Mouse (Mus musculus) MEL (cell line): ENCODE measurements at regions not wholly inside any gene's neighbourhood (a gene's known extent, or its start where the extent isn't known, plus 50 kb on each side); places are given as distances from the start of the nearest gene placed in this dataset.

ENCODE experiments used
- DNase-seq: peaks from one replicate; pipeline ENCODE4 v3.0.0; 2011; ENCODE audit warnings: low read depth, low spot score
- H3K27ac ChIP-seq: 2 replicates; pipeline ENCODE4 v1.5.1; 2012; ENCODE audit warnings: low read depth, mild to moderate bottlenecking, control low read depth, low read length, moderate library complexity; ENCODE audit not compliant: control insufficient read depth
- H3K27me3 ChIP-seq, 2 experiments: fragments of 150-350 bp in 1 of 2; sonication (generic) in 1 of 2; 2 replicates each; pipeline ENCODE4 v1.6.1; 2012; ENCODE audit warnings: low read length in 2 of 2, mild to moderate bottlenecking in 2 of 2, improper control_type of control experiment in 1 of 2, moderate library complexity in 1 of 2; ENCODE audit not compliant: insufficient read depth in 2 of 2, control insufficient read depth in 1 of 2
- H3K36me3 ChIP-seq, 2 experiments: 2 replicates each; pipeline ENCODE4 v1.6.1; 2012 to 2014; ENCODE audit warnings: low read length in 2 of 2, improper control_type of control experiment in 1 of 2, inconsistent platforms in 1 of 2, mild to moderate bottlenecking in 1 of 2; ENCODE audit not compliant: insufficient read depth in 2 of 2, control insufficient read depth in 1 of 2
- H3K4me1 ChIP-seq, 2 experiments: fragments of 150-350 bp in 1 of 2; sonication (generic) in 1 of 2; 2 replicates each; pipeline ENCODE4 v1.6.1; 2012; ENCODE audit warnings: low read length in 2 of 2, improper control_type of control experiment in 1 of 2, mild to moderate bottlenecking in 1 of 2; ENCODE audit not compliant: insufficient read depth in 2 of 2, control insufficient read depth in 1 of 2
- H3K4me3 ChIP-seq, 2 experiments: fragments of 150-350 bp in 1 of 2; sonication (generic) in 1 of 2; 2 replicates each; pipeline ENCODE4 v1.5.1; 2012; ENCODE audit warnings: low read depth in 2 of 2, low read length in 2 of 2, mild to moderate bottlenecking in 2 of 2, moderate library complexity in 2 of 2, control low read depth in 1 of 2, improper control_type of control experiment in 1 of 2; ENCODE audit not compliant: control insufficient read depth in 1 of 2, insufficient read depth in 1 of 2
- H3K79me2 ChIP-seq: 2 replicates; pipeline ENCODE4 v1.6.1; 2012; ENCODE audit warnings: mild to moderate bottlenecking, low read length, moderate library complexity; ENCODE audit not compliant: control insufficient read depth, poor library complexity, insufficient read depth
- H3K9ac ChIP-seq: 2 replicates; pipeline ENCODE4 v1.6.1; 2012; ENCODE audit warnings: low read depth, mild to moderate bottlenecking, control low read depth, low read length, moderate library complexity; ENCODE audit not compliant: control insufficient read depth, poor library complexity, severe bottlenecking
- H3K9me3 ChIP-seq: fragments of 150-350 bp; sonication (generic); replicated peaks from 2 replicates; pipeline ENCODE4 v1.6.1; 2012; ENCODE audit warnings: mild to moderate bottlenecking, low read length, improper control_type of control experiment, moderate library complexity; ENCODE audit not compliant: insufficient read depth
- EP300 ChIP-seq, 2 experiments: IDR thresholded peaks; 2 replicates each; pipeline ENCODE4 v1.6.1; 2011; ENCODE audit warnings: improper control_type of control experiment in 2 of 2, low read length in 2 of 2, low read depth in 1 of 2, mild to moderate bottlenecking in 1 of 2
- GATA1 ChIP-seq: IDR thresholded peaks from 2 replicates; pipeline ENCODE4 v1.6.1; 2011; ENCODE audit warnings: low read depth, low read length, improper control_type of control experiment
- HCFC1 ChIP-seq: IDR thresholded peaks from 2 replicates; pipeline ENCODE4 v1.6.1; 2012; ENCODE audit warnings: low read depth, mild to moderate bottlenecking, inconsistent platforms, low read length, improper control_type of control experiment, moderate library complexity
- JUND ChIP-seq: IDR thresholded peaks from 2 replicates; pipeline ENCODE4 v1.6.1; 2011; ENCODE audit warnings: low read depth, mild to moderate bottlenecking, improper control_type of control experiment, low read length
- KAT2A ChIP-seq: conservative IDR thresholded peaks from 2 replicates; pipeline ENCODE4 v1.6.1; 2012; ENCODE audit warnings: low read depth, low read length, improper control_type of control experiment, inconsistent platforms
- MAFK ChIP-seq: IDR thresholded peaks from 2 replicates; pipeline ENCODE4 v1.6.1; 2011; ENCODE audit warnings: low read depth, mild to moderate bottlenecking, low read length, improper control_type of control experiment, borderline replicate concordance
- MEF2A ChIP-seq: IDR thresholded peaks from 2 replicates; pipeline ENCODE4 v1.6.1; 2014; ENCODE audit warnings: low read depth, mild to moderate bottlenecking, inconsistent platforms, low read length, improper control_type of control experiment; ENCODE audit not compliant: poor library complexity, insufficient replicate concordance, severe bottlenecking; ENCODE audit errors: extremely low read depth
- MYC ChIP-seq: IDR thresholded peaks from 2 replicates; pipeline ENCODE4 v1.6.1; 2011; ENCODE audit warnings: low read depth, mild to moderate bottlenecking, low read length, improper control_type of control experiment, moderate library complexity
- NRF1 ChIP-seq: IDR thresholded peaks from 2 replicates; pipeline ENCODE4 v1.6.1; 2014; ENCODE audit warnings: low read depth, mild to moderate bottlenecking, inconsistent platforms, low read length, improper control_type of control experiment, moderate library complexity; ENCODE audit not compliant: poor library complexity, insufficient read depth, severe bottlenecking
- RCOR1 ChIP-seq: IDR thresholded peaks from 2 replicates; pipeline ENCODE4 v1.6.1; 2012; ENCODE audit warnings: low read depth, mild to moderate bottlenecking, inconsistent platforms, low read length, improper control_type of control experiment
- SIN3A ChIP-seq: IDR thresholded peaks from 2 replicates; pipeline ENCODE4 v1.6.1; 2012; ENCODE audit warnings: low read length, improper control_type of control experiment, inconsistent platforms
- TBP ChIP-seq: IDR thresholded peaks from 2 replicates; pipeline ENCODE4 v1.8.0; 2011; ENCODE audit warnings: low read depth, low read length, improper control_type of control experiment
- UBTF ChIP-seq: IDR thresholded peaks from 2 replicates; pipeline ENCODE4 v1.6.1; 2012; ENCODE audit warnings: low read depth, mild to moderate bottlenecking, inconsistent platforms, low read length, improper control_type of control experiment, moderate library complexity, borderline replicate concordance; ENCODE audit not compliant: insufficient read depth
- USF2 ChIP-seq, 2 experiments: IDR thresholded peaks; 2 replicates each; pipeline ENCODE4 v1.6.1; 2011 to 2012; ENCODE audit warnings: improper control_type of control experiment in 2 of 2, low read length in 2 of 2, borderline replicate concordance in 1 of 2, inconsistent platforms in 1 of 2, low read depth in 1 of 2, mild to moderate bottlenecking in 1 of 2; ENCODE audit not compliant: insufficient read depth in 1 of 2
- ZC3H11A ChIP-seq: IDR thresholded peaks from 2 replicates; pipeline ENCODE4 v1.6.1; 2012; ENCODE audit warnings: low read depth, mild to moderate bottlenecking, inconsistent platforms, low read length, improper control_type of control experiment

- no peaks in the 10 kb centered on the region for H3K4me1 ChIP-seq
- no peaks in the 10 kb centered on the region for H3K27me3 ChIP-seq
- TF ChIP-seq RCOR1 (no peak), ZC3H11A (no peak), TBP (no peak), MAFK (no peak)
Measured at GRCm38 (mm10) chr7:115092481-115093050, 349.1 kb downstream of the Insc start.

GRCm38 (mm10) chr7:115106041-115106440 lies 362.5 kb downstream of the Insc start:
- Histone ChIP-seq H3K9me3 (no peaks in the 10 kb centered on the region), H3K27me3 (no peaks in the 10 kb centered on the region; a peak in 1 of 4 replicates), H3K36me3 (no peaks in the 10 kb centered on the region), H3K4me1 (no peaks in the 10 kb centered on the region), H3K27ac (no peak overlapping the region), H3K4me3 (no peak overlapping the region), H3K9ac (no peak overlapping the region), H3K79me2 (no peaks in the 10 kb centered on the region)
- DNase-seq = no peak
- TF ChIP-seq MYC = no peak
- TF ChIP-seq NRF1 = no peak
- TF ChIP-seq GATA1 = no peak
- TF ChIP-seq MEF2A = no peak
- no peak for TF ChIP-seq EP300 (IDR thresholded peaks at IDR 0.05; ENCODE audit: low read depth in 1 of 2, low read length in 2 of 2)
- TF ChIP-seq UBTF = no peak
- no peak for TF ChIP-seq USF2 (IDR thresholded peaks at IDR 0.05; ENCODE audit: borderline replicate concordance in 1 of 2, insufficient read depth in 1 of 2, low read depth in 1 of 2, low read length in 2 of 2)
- TF ChIP-seq JUND = no peak
- no peak for TF ChIP-seq HCFC1
- no peak for TF ChIP-seq SIN3A
- no peak for TF ChIP-seq KAT2A
- no peak for TF ChIP-seq TBP
- no peak for TF ChIP-seq ZC3H11A

More at GRCm38 (mm10) chr7:115092481-115093050, 349.1 kb downstream of the Insc start:
- H3K4me3 ChIP-seq = no peak overlapping the region
- H3K27ac ChIP-seq = no peak overlapping the region
- no peak overlapping the region for H3K9ac ChIP-seq
- no peaks in the 10 kb centered on the region for H3K79me2 ChIP-seq
- H3K36me3 ChIP-seq = no peaks in the 10 kb centered on the region
- no peaks in the 10 kb centered on the region for H3K9me3 ChIP-seq
- DNase-seq = no peak
